Mouse (Mus musculus): Measurements from ENCODE around the gene Bmpr1b. TPM values are rescaled to one million over a fixed set of nuclear protein-coding genes. Genes with fewer than 3 reads are reported as not detected.

Bmpr1b gene
- polyA plus RNA-seq, 1 experiment = 0.25 TPM

- no peaks in the 10 kb centered on the region for H3K36me3 ChIP-seq (ENCODE audit: control insufficient read depth, insufficient read depth, low read length, poor library complexity, severe bottlenecking)
- no peaks in the 10 kb centered on the region for H3K9me3 ChIP-seq (replicated peaks; ENCODE audit: control insufficient read depth, insufficient read depth, low read length, poor library complexity, severe bottlenecking)
- TF ChIP-seq POLR2A (IDR thresholded peaks at IDR 0.05; ENCODE audit: insufficient read depth, low read length) (no peak), CTCF (IDR thresholded peaks at IDR 0.05; ENCODE audit: low read depth, low read length) (no peak), EP300 (IDR thresholded peaks at IDR 0.05; ENCODE audit: insufficient read depth, low read depth, low read length) (no peak)
- H3K27me3 ChIP-seq (ENCODE audit: control insufficient read depth, insufficient read depth, low read length, poor library complexity, severe bottlenecking) = no peaks in the 10 kb centered on the region
- no peaks in the 10 kb centered on the region for H3K4me1 ChIP-seq (ENCODE audit: control insufficient read depth, insufficient read depth, low read length)
- no peak overlapping the region for H3K4me3 ChIP-seq (ENCODE audit: low read depth, low read length)
- H3K9ac ChIP-seq (ENCODE audit: low read depth, poor library complexity, severe bottlenecking) = no peak overlapping the region
- H3K27ac ChIP-seq (ENCODE audit: insufficient read depth, low read length) = no peak overlapping the region
Observed at GRCm38 (mm10) chr3:142049093-142049492, 120.1 kb downstream of the Bmpr1b start.

GRCm38 (mm10) chr3:142048493-142048892 is 120.7 kb downstream of the Bmpr1b start:
- TF ChIP-seq CTCF (IDR thresholded peaks at IDR 0.05; ENCODE audit: low read depth, low read length) (no peak), POLR2A (IDR thresholded peaks at IDR 0.05; ENCODE audit: insufficient read depth, low read length) (no peak), EP300 (IDR thresholded peaks at IDR 0.05; ENCODE audit: insufficient read depth, low read depth, low read length) (no peak)
- Histone ChIP-seq H3K9me3 (replicated peaks; ENCODE audit: control insufficient read depth, insufficient read depth, low read length, poor library complexity, severe bottlenecking) (no peaks in the 10 kb centered on the region), H3K4me1 (ENCODE audit: control insufficient read depth, insufficient read depth, low read length) (no peaks in the 10 kb centered on the region), H3K27ac (ENCODE audit: insufficient read depth, low read length) (no peak overlapping the region), H3K27me3 (ENCODE audit: control insufficient read depth, insufficient read depth, low read length, poor library complexity, severe bottlenecking) (no peaks in the 10 kb centered on the region), H3K36me3 (ENCODE audit: control insufficient read depth, insufficient read depth, low read length, poor library complexity, severe bottlenecking) (no peaks in the 10 kb centered on the region), H3K9ac (ENCODE audit: low read depth, poor library complexity, severe bottlenecking) (no peak overlapping the region), H3K4me3 (ENCODE audit: low read depth, low read length) (no peak overlapping the region)

GRCm38 (mm10) chr3:142043463-142043862 is 125.8 kb downstream of the Bmpr1b start:
- H3K27me3 ChIP-seq (ENCODE audit: control insufficient read depth, insufficient read depth, low read length, poor library complexity, severe bottlenecking) = no peaks in the 10 kb centered on the region
- no peak for TF ChIP-seq CTCF (IDR thresholded peaks at IDR 0.05; ENCODE audit: low read depth, low read length)
- TF ChIP-seq EP300 (IDR thresholded peaks at IDR 0.05; ENCODE audit: insufficient read depth, low read depth, low read length) = no peak
- no peak for TF ChIP-seq POLR2A (IDR thresholded peaks at IDR 0.05; ENCODE audit: insufficient read depth, low read length)

GRCm38 (mm10) chr3:142043006-142043405 is 126.2 kb downstream of the Bmpr1b start:
- no peak overlapping the region for H3K9ac ChIP-seq (ENCODE audit: low read depth, poor library complexity, severe bottlenecking)

More at GRCm38 (mm10) chr3:142043463-142043862, 125.8 kb downstream of the Bmpr1b start:
- 0 out of 2 replicates have a peak, but pooled peaks cover 2% of the 10 kb centered on the region for H3K9me3 ChIP-seq (replicated peaks; ENCODE audit: control insufficient read depth, insufficient read depth, low read length, poor library complexity, severe bottlenecking)
- no peaks in the 10 kb centered on the region for H3K36me3 ChIP-seq (ENCODE audit: control insufficient read depth, insufficient read depth, low read length, poor library complexity, severe bottlenecking)
- no peaks in the 10 kb centered on the region for H3K4me1 ChIP-seq (ENCODE audit: control insufficient read depth, insufficient read depth, low read length)
- no peak overlapping the region for H3K4me3 ChIP-seq (ENCODE audit: low read depth, low read length)
- no peak overlapping the region for H3K9ac ChIP-seq (ENCODE audit: low read depth, poor library complexity, severe bottlenecking)
- H3K27ac ChIP-seq (ENCODE audit: insufficient read depth, low read length) = no peak overlapping the region

GRCm38 (mm10) chr3:142040345-142040744 is 128.9 kb downstream of the Bmpr1b start:
- H3K9me3 ChIP-seq (replicated peaks; ENCODE audit: control insufficient read depth, insufficient read depth, low read length, poor library complexity, severe bottlenecking) = 0 out of 2 replicates have a peak, but pooled peaks cover 2% of the 10 kb centered on the region
- no peaks in the 10 kb centered on the region for H3K4me1 ChIP-seq (ENCODE audit: control insufficient read depth, insufficient read depth, low read length)
- no peak overlapping the region for H3K27ac ChIP-seq (ENCODE audit: insufficient read depth, low read length)
- no peaks in the 10 kb centered on the region for H3K27me3 ChIP-seq (ENCODE audit: control insufficient read depth, insufficient read depth, low read length, poor library complexity, severe bottlenecking)
- H3K36me3 ChIP-seq (ENCODE audit: control insufficient read depth, insufficient read depth, low read length, poor library complexity, severe bottlenecking) = no peaks in the 10 kb centered on the region
- H3K9ac ChIP-seq (ENCODE audit: low read depth, poor library complexity, severe bottlenecking) = no peak overlapping the region
- TF ChIP-seq EP300 (IDR thresholded peaks at IDR 0.05; ENCODE audit: insufficient read depth, low read depth, low read length) (no peak), CTCF (IDR thresholded peaks at IDR 0.05; ENCODE audit: low read depth, low read length) (no peak), POLR2A (IDR thresholded peaks at IDR 0.05; ENCODE audit: insufficient read depth, low read length) (no peak)
- H3K4me3 ChIP-seq (ENCODE audit: low read depth, low read length) = no peak overlapping the region

More at GRCm38 (mm10) chr3:142043006-142043405, 126.2 kb downstream of the Bmpr1b start:
- Histone ChIP-seq H3K27ac (ENCODE audit: insufficient read depth, low read length) (no peak overlapping the region), H3K4me3 (ENCODE audit: low read depth, low read length) (no peak overlapping the region), H3K9me3 (replicated peaks; ENCODE audit: control insufficient read depth, insufficient read depth, low read length, poor library complexity, severe bottlenecking) (0 out of 2 replicates have a peak, but pooled peaks cover 2% of the 10 kb centered on the region), H3K27me3 (ENCODE audit: control insufficient read depth, insufficient read depth, low read length, poor library complexity, severe bottlenecking) (no peaks in the 10 kb centered on the region), H3K36me3 (ENCODE audit: control insufficient read depth, insufficient read depth, low read length, poor library complexity, severe bottlenecking) (no peaks in the 10 kb centered on the region), H3K4me1 (ENCODE audit: control insufficient read depth, insufficient read depth, low read length) (no peaks in the 10 kb centered on the region)
- no peak for TF ChIP-seq CTCF (IDR thresholded peaks at IDR 0.05; ENCODE audit: low read depth, low read length)
- no peak for TF ChIP-seq EP300 (IDR thresholded peaks at IDR 0.05; ENCODE audit: insufficient read depth, low read depth, low read length)
- no peak for TF ChIP-seq POLR2A (IDR thresholded peaks at IDR 0.05; ENCODE audit: insufficient read depth, low read length)

- Histone ChIP-seq H3K27me3 (ENCODE audit: control insufficient read depth, insufficient read depth, low read length, poor library complexity, severe bottlenecking) (no peaks in the 10 kb centered on the region), H3K36me3 (ENCODE audit: control insufficient read depth, insufficient read depth, low read length, poor library complexity, severe bottlenecking) (no peaks in the 10 kb centered on the region), H3K4me3 (ENCODE audit: low read depth, low read length) (no peak overlapping the region), H3K9me3 (replicated peaks; ENCODE audit: control insufficient read depth, insufficient read depth, low read length, poor library complexity, severe bottlenecking) (no peaks in the 10 kb centered on the region), H3K27ac (ENCODE audit: insufficient read depth, low read length) (no peak overlapping the region), H3K4me1 (ENCODE audit: control insufficient read depth, insufficient read depth, low read length) (no peaks in the 10 kb centered on the region), H3K9ac (ENCODE audit: low read depth, poor library complexity, severe bottlenecking) (no peak overlapping the region)
- TF ChIP-seq CTCF (IDR thresholded peaks at IDR 0.05; ENCODE audit: low read depth, low read length) (no peak), POLR2A (IDR thresholded peaks at IDR 0.05; ENCODE audit: insufficient read depth, low read length) (no peak), EP300 (IDR thresholded peaks at IDR 0.05; ENCODE audit: insufficient read depth, low read depth, low read length) (no peak)
Observed at GRCm38 (mm10) chr3:142034160-142034559, 135.1 kb downstream of the Bmpr1b start.

All from ES-Bruce4 (cell line).